Mouse (Mus musculus): ENCODE data around the gene Akap13.
A peak's percentile ranks its signal among the peaks of the same experiment; 100 is the strongest.

The Akap13 gene

DNA sequence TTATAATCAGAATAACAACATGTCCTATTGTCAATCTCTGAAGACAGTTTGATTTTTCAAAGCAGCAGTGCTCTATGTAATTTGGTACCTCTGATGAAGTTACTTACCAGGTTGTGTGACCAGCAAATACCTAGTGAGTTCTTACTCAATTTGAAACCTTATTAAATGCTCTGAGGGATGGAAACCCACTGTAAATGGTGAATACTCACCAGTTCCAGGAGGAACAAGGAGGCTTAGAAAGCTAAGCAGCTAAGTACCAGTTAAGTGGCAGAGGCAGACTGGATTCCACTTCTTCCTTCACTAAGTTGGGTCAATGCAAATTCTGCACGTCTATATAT is 231.5 kb downstream of the Akap13 start:
- no peak for DNase-seq

DNA sequence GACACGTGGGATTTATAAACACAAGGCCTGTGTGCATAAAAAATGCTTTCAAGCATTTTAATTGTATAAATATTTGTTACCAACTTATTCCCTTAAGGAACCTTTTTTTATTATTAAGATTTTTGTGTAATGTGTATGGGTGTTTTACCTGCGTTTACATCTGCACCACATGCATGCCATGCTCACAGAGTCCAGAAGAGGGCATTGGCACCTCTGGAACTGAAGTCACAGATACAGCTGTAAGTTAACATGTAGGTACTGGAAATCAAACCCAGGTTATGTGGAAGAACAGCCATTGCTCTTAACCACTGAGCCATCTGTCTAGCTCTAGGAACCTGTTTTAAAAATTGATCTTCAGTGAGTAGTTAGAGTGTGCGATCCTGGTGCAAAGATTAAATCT is 232.8 kb downstream of the Akap13 start:
- no peak for DNase-seq

- DNase-seq = no peak
Measured at GRCm38 (mm10) chr7:75694777-75695176, 239.4 kb downstream of the Akap13 start.

GRCm38 (mm10) chr7:75699836-75700235 is 244.5 kb downstream of the Akap13 start:
- DNase-seq = no peak

DNA sequence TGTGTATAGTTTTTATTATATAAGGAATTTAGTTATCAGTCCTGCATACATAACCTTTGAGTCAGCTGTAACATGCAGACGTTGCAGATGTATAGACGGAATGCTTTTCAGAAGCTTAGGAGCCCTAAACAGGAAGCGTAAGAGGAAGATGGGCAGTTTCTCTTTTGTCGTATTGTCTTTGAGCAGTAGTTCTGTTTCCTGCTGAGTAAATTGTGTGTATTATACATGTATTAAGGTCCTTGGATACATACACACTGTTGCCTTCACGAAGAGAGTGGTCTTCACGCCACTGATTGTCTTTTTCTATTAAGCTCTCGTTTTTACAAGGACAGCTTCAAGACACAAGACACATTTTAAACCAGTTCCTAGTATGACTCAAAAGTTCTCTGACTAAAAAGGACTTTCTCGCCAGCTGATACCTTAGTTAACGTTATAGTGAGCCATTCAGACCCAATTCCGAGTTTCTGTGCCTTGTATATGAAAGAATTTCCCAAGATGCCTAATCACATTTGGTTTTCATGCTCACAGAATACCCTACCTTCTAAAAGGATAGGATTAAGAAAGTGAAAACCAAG is 245.5 kb downstream of the Akap13 start:
- no peak for DNase-seq

GRCm38 (mm10) chr7:75701761-75702160 is 246.4 kb downstream of the Akap13 start:
- DNase-seq = no peak

DNA sequence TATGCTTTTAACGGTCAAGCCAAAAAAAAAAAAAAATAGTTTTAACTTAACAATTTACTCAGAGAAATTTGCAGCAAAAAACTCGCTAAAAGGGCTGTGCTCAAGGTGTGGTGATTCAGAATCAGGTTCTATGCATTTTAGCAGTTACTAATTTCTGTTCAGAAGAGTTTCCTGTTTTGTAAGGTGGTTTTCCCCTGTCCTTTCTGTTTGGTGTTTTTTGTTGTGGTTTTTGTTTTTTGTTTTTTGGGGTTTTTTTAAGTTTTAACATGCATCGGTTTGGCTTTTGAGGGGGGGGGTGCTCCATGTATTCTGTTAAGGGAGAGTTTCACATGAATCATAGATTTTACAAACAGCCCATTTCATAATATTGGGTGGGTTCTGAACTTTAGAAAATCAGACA is 247.0 kb downstream of the Akap13 start:
- no peak for DNase-seq

DNA sequence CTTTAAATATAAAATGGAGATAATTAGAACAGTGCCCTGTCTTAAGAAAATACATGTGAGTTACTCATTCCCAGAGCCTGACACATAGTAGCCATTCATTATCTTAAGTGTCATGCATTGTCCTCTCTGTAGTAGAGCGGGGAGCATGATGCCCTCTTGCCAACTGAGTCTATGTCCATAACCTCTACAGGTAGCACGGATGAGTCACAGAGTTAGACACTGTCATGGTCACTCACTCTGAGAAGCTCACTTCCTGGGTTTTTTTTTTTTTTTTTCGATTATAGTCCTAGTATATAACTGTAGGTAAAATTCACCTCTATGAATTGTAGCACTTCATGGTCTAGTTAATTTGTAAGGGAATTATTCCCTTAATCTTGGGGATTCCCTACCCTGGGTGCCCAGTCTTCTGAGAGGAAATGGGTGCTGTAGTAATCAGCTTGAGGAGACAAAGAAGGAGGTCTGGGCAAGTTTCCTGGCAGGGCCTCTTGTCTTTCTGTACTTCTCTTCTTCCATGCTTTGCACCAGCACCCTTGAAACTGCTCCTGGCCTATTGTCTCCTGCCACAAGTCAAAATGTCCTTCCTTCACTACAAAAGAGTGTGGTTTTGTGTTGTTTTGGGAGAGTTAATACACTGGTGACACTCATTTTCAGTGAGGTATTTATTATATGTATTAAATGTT is 247.8 kb downstream of the Akap13 start:
- DNase-seq = no peak

GRCm38 (mm10) chr7:75704862-75705261 is 249.5 kb downstream of the Akap13 start:
- peak in 1 of 2 experiments; percentile 13 for DNase-seq

DNA sequence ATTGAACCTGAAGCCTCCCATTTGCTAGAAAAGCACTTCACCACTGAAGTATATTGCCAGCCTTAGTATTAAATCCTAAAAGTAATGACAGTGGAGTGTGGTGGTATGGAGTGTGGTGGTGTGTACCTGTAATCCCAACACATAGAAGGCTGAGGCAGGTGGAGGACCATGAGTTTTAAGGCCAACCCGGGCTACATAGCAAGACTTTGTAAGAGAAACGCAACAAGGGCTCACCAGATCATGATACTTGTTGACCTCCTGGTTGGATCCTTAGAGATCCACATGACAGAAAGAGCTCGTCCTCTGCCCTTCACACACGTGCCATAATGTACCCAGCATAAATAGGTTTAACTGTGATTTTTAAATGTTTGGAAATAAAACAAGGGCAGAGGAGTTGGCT is 254.6 kb downstream of the Akap13 start:
- DNase-seq = no peak

DNA sequence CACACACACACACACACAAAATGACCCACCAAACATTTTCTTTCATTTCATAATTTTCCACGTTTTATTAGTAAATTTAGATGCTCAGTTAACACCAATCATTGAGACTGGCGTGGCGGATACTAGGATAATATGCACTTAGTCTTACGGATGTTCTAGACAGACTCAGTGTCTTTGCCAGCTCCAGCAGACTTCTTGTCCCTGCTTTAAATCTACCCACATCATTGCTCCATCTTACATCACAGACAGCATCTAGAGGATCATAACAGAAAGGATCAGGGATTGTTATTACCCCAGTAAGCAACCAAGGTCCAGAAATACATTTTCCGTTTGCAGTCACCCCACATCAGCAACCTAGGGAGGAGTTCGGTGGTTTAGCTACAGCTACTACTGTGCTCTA is 255.6 kb downstream of the Akap13 start:
- DNase-seq = no peak

DNA sequence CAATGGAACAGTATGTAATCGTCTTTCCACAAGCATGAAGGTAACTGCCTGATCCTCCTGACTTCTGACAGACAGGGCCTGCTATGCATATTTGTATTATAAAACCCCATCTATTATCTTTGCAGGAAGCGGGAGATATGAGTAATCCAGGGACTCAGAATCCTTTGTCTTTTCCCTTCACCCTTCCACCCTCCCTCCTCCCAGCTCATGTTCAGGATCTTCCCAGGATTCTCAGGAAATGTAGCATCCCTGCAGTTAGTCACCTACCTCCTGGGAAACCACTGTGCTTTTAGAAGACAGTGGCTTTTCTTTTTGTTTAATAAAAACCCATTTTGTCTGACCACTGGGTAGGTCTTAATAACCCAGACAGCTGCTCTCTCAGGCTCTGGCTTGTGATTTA is 256.1 kb downstream of the Akap13 start:
- no peak for DNase-seq

- no peak for DNase-seq
Measured at GRCm38 (mm10) chr7:75712808-75713207, 257.5 kb downstream of the Akap13 start.

DNA sequence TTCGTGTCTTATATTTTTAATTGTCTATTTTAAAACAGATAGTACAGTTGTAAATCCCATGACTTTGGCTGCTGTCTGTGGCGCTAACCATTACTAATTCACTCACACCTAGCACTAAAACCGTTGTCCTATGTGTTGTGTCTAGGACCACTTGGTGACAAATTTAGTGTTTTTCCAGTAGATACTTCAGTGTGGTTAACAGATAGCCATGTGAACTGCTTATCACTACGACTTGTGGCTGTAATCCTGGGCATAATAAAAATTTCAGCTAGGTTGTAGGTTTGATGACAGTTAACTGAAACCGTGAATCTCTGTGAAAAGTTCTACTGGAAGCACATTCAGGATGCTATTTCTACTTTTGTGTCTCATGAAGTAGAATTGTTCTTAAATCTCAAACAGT is 258.6 kb downstream of the Akap13 start:
- DNase-seq = no peak

DNA sequence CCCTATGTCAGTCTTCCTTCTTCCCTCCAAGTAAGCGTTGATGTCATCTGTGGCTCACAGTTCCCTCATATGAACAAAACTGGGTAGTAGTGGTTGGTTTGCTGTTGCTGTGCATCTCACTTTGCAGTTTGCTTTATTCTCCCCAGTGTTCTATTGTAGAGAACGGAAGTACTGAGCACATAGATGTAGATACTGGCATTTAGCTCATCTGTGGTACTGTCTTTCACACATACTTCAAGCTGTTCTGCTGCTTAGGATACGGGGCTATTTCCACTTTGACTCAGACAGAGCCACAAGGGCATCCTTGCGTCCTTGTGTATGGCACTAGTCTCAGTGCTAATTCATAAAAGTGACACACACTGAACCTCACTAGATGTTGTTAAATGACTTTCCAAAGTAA is 259.7 kb downstream of the Akap13 start:
- DNase-seq = no peak

DNA sequence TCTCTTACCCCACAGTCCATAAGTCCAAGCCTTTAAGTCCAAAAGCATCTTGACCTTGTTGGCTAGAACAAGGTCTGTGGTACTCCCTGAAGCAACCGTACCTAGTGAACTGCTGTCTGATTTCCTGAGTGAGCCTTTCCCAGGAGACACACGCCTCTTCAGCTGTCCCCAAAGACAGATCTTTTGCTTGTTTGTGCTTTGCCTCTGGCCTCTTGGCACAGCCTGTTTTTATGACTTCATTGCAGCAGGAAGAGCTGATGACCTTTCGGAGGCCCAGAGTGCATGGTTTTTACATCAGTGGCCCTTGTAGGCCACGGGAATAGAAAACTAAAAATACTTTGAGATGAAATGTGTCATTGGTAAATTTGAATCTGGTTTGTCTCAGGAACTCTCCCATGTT is 260.6 kb downstream of the Akap13 start:
- no peak for DNase-seq

DNA sequence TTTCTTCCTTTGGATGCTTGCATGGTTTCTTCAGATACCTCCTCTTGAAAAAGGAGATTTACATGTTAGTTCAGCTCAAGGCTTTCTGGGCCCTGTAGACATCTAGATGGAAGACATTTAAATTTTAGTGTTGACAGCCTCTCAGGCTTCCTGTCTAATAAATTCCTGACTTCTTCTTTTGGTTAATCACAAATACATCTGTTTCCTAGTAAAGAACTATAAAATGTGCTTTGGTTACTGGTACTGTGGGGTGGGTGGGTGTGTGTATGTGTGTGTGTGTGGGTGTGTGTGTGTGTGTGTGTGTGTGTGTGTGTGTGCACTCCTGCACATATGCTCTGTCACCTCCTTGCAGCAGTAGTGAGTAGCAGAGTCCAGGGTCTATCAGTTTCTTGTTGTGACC is 262.0 kb downstream of the Akap13 start:
- no peak for DNase-seq

DNA sequence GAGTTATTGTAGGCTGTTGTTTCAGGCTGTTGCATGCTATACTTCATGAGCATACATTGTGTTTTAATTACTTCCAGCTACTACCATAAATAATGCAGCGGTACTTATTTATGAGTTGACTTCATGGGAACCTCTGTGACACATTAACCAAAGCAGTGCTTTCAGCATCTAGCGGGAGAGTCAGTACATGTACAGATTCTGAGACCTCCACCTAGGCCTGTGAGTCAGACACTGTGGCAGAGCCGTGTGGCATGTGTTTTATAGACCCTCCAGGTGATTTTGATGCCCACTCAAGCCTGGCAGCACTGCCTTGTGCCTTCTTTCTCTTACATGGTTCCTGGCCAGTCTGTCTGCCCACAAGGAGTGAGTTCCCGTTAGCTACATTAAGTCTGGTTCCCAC is 266.0 kb downstream of the Akap13 start:
- DNase-seq = no peak

DNA sequence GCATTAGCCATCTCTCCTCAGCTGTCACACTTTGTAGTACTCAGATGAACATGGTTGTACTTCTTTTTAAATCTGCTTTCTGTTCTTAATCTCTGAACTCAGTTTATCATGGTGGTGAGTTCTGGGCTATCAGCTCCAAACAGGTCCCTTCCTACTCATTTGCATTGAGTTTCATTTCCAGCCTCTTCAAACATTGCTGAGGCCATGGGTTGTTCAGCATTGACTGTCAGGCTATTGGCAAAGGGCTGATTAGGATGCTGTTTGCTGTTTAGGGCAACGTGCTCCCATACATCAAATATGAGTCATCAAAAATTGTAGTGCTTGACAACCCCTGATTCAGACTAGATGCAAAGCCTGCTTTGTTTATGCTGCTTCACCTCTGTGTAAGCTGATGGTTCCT is 268.7 kb downstream of the Akap13 start:
- DNase-seq = no peak

DNA sequence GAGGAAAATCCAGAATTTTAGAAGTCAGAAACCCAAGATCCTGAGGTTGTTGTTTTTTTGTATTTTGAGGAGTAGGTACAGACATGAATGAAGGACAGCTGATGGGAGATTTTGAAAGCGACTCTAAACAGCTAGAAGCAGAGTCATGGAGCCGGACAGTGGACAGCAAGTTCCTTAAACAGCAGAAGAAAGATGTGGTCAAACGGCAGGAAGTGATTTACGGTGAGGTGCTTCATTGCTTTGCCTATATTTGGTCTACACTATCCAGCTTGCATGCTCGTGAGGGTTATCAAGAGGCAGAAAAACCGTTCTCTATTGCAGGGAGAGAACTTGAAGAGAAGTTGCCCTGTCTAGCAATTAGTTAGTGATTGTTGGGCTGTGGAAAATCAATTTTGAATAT is 270.6 kb downstream of the Akap13 start:
- no peak for DNase-seq

DNA sequence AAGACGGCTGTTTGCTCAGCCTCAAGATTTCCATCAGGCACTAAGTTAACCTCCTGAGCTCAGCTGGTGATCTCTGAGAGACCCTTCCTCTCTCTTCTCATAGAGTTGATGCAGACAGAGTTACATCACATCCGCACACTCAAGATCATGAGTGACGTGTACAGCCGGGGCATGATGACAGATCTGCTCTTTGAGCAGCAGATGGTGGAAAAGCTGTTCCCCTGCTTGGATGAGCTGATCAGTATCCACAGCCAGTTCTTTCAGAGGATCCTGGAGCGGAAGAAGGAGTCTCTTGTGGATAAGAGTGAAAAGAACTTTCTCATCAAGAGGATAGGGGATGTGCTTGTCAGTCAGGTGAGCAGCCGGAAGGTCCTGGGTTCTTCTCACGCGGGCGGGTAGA is 271.5 kb downstream of the Akap13 start:
- DNase-seq = no peak

- DNase-seq = no peak
Measured at GRCm38 (mm10) chr7:75729652-75730051, 274.3 kb downstream of the Akap13 start.

DNA sequence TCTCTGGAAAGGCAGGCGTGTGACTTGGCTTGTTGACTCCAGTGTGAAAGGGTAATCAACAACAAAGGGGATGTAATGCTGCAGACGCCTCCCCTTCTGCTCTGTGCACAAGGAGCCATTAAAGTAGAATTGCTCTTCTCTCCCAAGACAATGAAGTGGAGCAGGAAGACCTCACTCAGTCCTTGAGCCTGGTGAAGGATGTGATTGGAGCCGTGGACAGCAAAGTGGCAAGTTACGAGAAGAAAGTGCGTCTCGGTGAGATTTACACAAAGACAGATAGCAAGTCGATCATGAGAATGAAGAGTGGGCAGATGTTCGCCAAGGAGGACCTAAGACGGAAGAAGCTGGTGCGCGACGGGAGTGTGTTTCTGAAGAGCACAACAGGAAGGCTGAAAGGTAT is 274.9 kb downstream of the Akap13 start:
- no peak for DNase-seq

- no peak for DNase-seq
Measured at GRCm38 (mm10) chr7:75731951-75732350, 276.6 kb downstream of the Akap13 start.

DNA sequence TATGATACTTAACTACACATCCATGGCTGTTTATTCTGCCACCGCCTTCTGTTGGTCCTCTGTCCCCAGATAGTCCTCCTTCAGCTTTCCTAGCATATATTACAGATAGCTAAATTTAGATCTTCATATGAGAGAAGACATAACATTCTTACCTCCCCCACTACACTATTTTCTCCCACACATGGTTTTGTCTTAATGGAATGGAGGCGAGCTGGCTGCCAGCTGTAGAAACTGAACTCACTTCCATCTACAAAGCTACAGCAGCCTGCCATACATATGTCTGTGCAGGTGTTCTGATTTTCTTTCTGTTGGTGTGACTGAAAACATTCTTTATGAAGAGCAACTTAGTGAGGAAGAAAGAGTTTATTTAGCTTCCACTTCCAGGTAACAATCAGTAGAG is 277.8 kb downstream of the Akap13 start:
- no peak for DNase-seq

Data from cerebellum, postnatal 25 days (tissue).